Mouse (Mus musculus): ENCODE measurements around the gene Pfkfb1. TPM values are rescaled to one million over a fixed set of nuclear protein-coding genes. Genes with fewer than 3 reads are reported as not detected.
A peak's percentile ranks its signal among the peaks of the same experiment; 100 is the strongest.

Pfkfb1 gene
- polyA plus RNA-seq, 1 experiment from 2014 or later: 11.6 TPM

DNA sequence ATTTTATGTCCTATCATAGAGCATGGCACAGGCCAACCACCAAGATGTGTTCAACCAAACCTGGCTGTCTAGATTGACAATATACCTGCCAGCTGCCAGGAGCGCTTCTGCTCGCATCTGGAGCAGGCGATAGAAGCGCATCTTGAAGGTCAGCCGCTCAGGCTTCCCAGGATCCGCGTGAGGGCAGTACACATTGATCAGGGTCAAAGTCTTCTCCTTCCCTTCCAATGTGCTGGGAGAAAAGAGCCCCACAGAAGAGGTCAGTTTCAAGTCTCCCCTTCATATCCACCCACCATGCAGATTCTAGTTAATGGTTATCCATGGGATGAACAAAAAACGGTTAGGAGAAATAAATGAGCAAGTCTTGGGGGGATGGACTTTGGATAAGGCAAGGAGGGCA is 2.9 kb upstream of the Pfkfb1 start:
- ATAC-seq (ENCODE audit: low read depth): no peak
- no peaks in the 10 kb centered on the region for H3K9me3 ChIP-seq (replicated peaks; ENCODE audit: control insufficient read depth, low read length)
- H3K4me2 ChIP-seq (ENCODE audit: low read depth, low read length): no peak overlapping the region
- 87% methylated on average over 8 of the region's 8 CpGs for WGBS (ENCODE audit: insufficient replicate concordance)
- peaks cover 7% of the 10 kb centered on the region for H3K4me1 ChIP-seq (ENCODE audit: control insufficient read depth, low read depth, low read length)
- H3K9ac ChIP-seq (ENCODE audit: low read depth, low read length): no peak overlapping the region
- H3K36me3 ChIP-seq (ENCODE audit: control insufficient read depth, insufficient read depth): no peaks in the 10 kb centered on the region
- no peak overlapping the region for H3K4me3 ChIP-seq (ENCODE audit: low read depth, low read length)
- H3K27ac ChIP-seq (ENCODE audit: low read length): no peak overlapping the region
- H3K27me3 ChIP-seq (ENCODE audit: control insufficient read depth, insufficient read depth, low read depth, low read length): no peaks in the 10 kb centered on the region; the same call in 1 of the 2 replicates

DNA sequence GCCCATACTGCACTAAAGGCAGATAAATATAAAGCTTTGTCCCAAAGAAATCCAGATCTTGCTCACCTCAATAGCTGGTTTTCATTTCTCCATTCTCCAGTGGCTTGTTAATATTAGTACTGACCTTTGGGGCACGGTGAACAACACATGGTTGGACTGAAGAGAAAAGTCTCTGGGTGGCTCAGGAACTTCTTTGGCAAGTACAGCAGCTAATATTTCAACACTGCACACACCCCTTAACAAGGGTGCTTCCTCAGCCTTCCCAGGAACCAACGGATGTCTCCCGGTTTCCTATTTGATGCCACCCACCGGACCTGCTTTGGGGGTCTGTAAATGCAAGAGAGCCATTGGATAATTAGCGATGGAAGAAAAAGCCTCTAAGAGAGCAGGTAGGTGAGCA is 1.7 kb downstream of the Pfkfb1 start, which contains the start of gene Apex2:
Gene Apex2, minus strand, starts transcription at position 173 of the 400 bp plus-strand sequence.
- Histone ChIP-seq H3K36me3 (ENCODE audit: control insufficient read depth, insufficient read depth) (no peaks in the 10 kb centered on the region), H3K4me3 (ENCODE audit: low read depth, low read length) (peak within 1 kb of the TSS; percentile 71), H3K9me3 (replicated peaks; ENCODE audit: control insufficient read depth, low read length) (no peaks in the 10 kb centered on the region), H3K4me1 (ENCODE audit: control insufficient read depth, low read depth, low read length) (peaks cover 12% of the 10 kb centered on the region), H3K4me2 (ENCODE audit: low read depth, low read length) (peak within 1 kb of the TSS; percentile 71), H3K9ac (ENCODE audit: low read depth, low read length) (peak within 1 kb of the TSS; percentile 70), H3K27me3 (ENCODE audit: control insufficient read depth, insufficient read depth, low read depth, low read length) (no peaks in the 10 kb centered on the region; the same call in 1 of the 2 replicates), H3K27ac (ENCODE audit: low read length) (peak within 1 kb of the TSS; percentile 90)
- ATAC-seq (ENCODE audit: low read depth): no peak
- 67% methylated on average over 5 of the region's 5 CpGs for WGBS (ENCODE audit: insufficient replicate concordance)

DNA sequence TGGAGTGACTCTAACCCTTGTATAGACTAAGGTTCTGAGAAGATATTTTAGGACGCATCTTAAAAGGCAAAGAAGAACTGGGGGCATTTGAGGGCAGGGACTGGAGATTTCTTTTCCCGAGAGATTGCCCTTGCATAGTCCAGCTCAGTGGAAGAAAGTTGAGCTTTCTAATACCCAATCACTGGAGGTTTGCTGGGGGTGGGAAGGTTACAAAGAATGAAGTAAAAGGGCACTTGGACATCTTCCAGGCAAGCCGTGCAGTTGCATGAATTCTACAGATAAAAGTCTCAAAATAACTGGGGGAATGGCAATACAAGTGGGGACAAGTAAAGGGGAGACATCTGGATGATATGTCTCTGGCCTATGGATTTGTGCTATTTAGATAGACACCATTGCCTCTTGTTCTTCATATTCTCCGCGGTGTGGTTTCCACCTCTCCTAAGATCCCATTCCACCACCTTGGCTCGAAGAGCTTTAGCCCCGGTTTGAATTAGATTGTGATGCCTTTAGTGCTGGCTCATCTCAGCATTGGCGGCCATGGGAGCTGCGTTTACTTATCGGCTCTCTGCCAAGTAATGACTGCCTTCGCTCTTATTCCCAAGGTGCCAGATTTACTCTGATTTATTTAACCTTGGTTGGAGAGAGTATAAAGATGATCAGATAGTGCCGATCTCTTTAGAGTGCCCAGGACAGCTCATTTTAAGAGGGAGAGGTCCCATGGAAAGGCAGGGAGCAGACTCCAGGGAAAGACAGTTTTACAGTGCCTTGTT is 5.4 kb downstream of the Pfkfb1 start:
- no peaks in the 10 kb centered on the region for H3K9me3 ChIP-seq (replicated peaks; ENCODE audit: control insufficient read depth, low read length)
- H3K36me3 ChIP-seq (ENCODE audit: control insufficient read depth, insufficient read depth): no peaks in the 10 kb centered on the region
- ATAC-seq (ENCODE audit: low read depth): no peak
- H3K4me2 ChIP-seq (ENCODE audit: low read depth, low read length): no peak overlapping the region
- no peak overlapping the region for H3K4me3 ChIP-seq (ENCODE audit: low read depth, low read length)
- peaks cover 20% of the 10 kb centered on the region for H3K4me1 ChIP-seq (ENCODE audit: control insufficient read depth, low read depth, low read length)
- H3K27me3 ChIP-seq (ENCODE audit: control insufficient read depth, insufficient read depth, low read depth, low read length): no peaks in the 10 kb centered on the region; the same call in 1 of the 2 replicates
- no peak overlapping the region for H3K27ac ChIP-seq (ENCODE audit: low read length)
- 74% methylated on average over 12 of the region's 12 CpGs for WGBS (ENCODE audit: insufficient replicate concordance)
- H3K9ac ChIP-seq (ENCODE audit: low read depth, low read length): no peak overlapping the region

DNA sequence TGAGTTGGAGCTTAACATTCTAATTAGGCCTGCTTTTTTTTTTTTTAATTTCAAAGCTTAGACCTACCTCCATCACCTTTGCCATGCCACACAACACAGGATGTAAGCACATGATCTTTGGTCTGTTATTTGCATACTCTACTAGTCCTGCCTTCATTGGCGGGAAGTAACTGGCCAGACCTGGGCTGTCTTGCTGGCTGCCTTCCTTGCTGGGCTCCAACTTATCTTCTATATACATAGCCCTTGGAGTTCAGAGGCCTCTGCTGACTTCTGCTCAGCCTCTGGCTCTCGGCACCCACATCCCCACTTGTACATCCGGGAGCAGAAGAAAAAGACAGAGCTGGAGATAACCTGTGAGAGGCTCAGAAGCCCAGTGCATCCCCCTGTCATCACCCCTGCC is 6.1 kb downstream of the Pfkfb1 start:
- no peak overlapping the region for H3K4me2 ChIP-seq (ENCODE audit: low read depth, low read length)
- H3K4me1 ChIP-seq (ENCODE audit: control insufficient read depth, low read depth, low read length): peaks cover 13% of the 10 kb centered on the region
- no peaks in the 10 kb centered on the region for H3K36me3 ChIP-seq (ENCODE audit: control insufficient read depth, insufficient read depth)
- H3K9ac ChIP-seq (ENCODE audit: low read depth, low read length): no peak overlapping the region; the same call in 1 of the 2 replicates
- H3K9me3 ChIP-seq (replicated peaks; ENCODE audit: control insufficient read depth, low read length): no peaks in the 10 kb centered on the region
- 56% methylated on average over 3 of the region's 3 CpGs for WGBS (ENCODE audit: insufficient replicate concordance)
- H3K4me3 ChIP-seq (ENCODE audit: low read depth, low read length): no peak overlapping the region
- H3K27ac ChIP-seq (ENCODE audit: low read length): no peak overlapping the region; the same call in 1 of the 2 replicates
- ATAC-seq (ENCODE audit: low read depth): 0 out of 2 replicates have a peak, but pooled peaks have one; percentile 22
- H3K27me3 ChIP-seq (ENCODE audit: control insufficient read depth, insufficient read depth, low read depth, low read length): no peaks in the 10 kb centered on the region; the same call in 1 of the 2 replicates

DNA sequence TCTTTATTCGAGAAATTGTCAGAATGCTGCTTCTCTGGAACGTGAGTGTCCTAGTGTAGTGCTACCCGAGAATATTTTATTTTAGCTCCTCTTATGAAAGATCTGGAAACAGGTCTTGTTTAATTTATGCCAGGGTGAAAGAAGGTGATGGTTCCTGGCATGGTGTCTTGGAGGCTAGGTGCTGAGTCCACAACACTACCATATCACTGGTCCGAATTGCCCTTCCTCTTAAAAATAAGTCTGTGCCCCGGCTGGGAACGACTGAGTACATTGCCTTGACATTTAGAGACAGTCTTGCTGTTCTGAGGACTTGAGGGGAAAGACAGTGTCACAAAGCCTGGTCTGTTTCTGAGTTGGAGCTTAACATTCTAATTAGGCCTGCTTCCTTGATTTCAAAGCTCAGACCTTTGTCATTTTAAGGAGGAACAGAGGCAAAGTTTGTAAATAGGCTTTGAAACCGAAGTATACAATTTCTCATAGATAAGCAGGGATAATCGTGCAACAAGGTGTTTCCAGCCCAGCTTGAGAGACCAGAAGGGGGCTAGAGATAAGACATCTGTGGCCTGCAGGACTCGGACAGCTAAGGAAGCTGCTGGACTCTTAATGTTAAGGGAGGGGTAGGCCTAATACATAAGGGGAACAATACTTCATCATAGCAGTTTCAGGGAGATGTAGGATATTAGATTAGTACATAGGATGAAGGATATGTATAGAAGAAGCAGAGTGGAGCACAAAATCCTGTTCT is 7.2 kb downstream of the Pfkfb1 start:
- 46% methylated on average over 9 of the region's 9 CpGs for WGBS (ENCODE audit: insufficient replicate concordance)
- peak overlapping the region; percentile 66; the same call in 1 of the 2 replicates for H3K27ac ChIP-seq (ENCODE audit: low read length)
- peaks cover 13% of the 10 kb centered on the region for H3K4me1 ChIP-seq (ENCODE audit: control insufficient read depth, low read depth, low read length)
- no peaks in the 10 kb centered on the region; the same call in 1 of the 2 replicates for H3K27me3 ChIP-seq (ENCODE audit: control insufficient read depth, insufficient read depth, low read depth, low read length)
- H3K36me3 ChIP-seq (ENCODE audit: control insufficient read depth, insufficient read depth): no peaks in the 10 kb centered on the region
- peak; percentile 87 for ATAC-seq (ENCODE audit: low read depth)
- peak overlapping the region; percentile 38 for H3K4me2 ChIP-seq (ENCODE audit: low read depth, low read length)
- no peak overlapping the region for H3K4me3 ChIP-seq (ENCODE audit: low read depth, low read length)
- no peaks in the 10 kb centered on the region for H3K9me3 ChIP-seq (replicated peaks; ENCODE audit: control insufficient read depth, low read length)
- peak overlapping the region; percentile 21; the same call in 1 of the 2 replicates for H3K9ac ChIP-seq (ENCODE audit: low read depth, low read length)

DNA sequence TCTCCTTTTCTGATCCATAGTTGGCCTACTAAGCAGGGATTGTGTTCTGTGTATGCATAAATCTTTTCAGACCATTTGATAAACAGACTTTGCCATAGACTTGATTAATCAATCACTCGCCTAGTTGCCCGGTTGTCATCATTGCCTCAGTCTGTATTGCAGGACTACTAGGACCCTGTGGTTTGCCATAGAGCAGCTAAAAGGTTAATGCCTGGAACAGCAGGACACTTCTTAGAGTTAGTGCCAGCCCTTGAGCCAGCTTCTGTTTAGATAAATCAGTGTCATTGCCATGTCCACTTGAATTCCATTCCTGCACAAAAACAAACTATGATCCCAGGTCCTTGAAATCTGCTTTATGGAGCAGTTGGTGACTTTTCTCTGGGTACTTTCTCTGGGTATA is 10.9 kb downstream of the Pfkfb1 start:
- H3K4me1 ChIP-seq (ENCODE audit: control insufficient read depth, low read depth, low read length): peaks cover 13% of the 10 kb centered on the region
- H3K36me3 ChIP-seq (ENCODE audit: control insufficient read depth, insufficient read depth): no peaks in the 10 kb centered on the region
- H3K9me3 ChIP-seq (replicated peaks; ENCODE audit: control insufficient read depth, low read length): no peaks in the 10 kb centered on the region
- no peak overlapping the region for H3K9ac ChIP-seq (ENCODE audit: low read depth, low read length)
- no peak overlapping the region for H3K4me2 ChIP-seq (ENCODE audit: low read depth, low read length)
- no peak for ATAC-seq (ENCODE audit: low read depth)
- H3K4me3 ChIP-seq (ENCODE audit: low read depth, low read length): no peak overlapping the region
- H3K27me3 ChIP-seq (ENCODE audit: control insufficient read depth, insufficient read depth, low read depth, low read length): no peaks in the 10 kb centered on the region; the same call in 1 of the 2 replicates
- H3K27ac ChIP-seq (ENCODE audit: low read length): no peak overlapping the region
- 61% methylated on average over 2 of the region's 2 CpGs for WGBS (ENCODE audit: insufficient replicate concordance)

DNA sequence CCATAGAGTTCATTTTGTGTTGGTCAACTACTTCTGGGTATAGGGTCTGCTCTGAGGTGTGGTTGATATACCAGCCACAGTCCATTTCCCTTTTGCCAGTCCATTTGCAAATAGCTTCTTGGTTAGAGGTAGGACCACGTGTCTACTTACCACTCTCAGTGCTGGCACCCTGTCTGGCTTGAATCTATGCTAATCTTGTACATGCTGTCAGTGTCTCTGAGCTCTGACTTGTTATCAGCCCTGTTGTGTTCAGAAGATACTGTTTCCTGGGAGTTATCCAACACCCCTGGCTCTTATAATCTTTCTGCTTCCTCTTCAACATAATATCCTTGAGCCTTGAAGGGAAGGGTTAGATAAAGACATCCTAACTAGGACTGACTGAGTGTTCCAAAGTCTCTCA is 48.4 kb downstream of the Pfkfb1 start:
- no peak overlapping the region for H3K4me2 ChIP-seq (ENCODE audit: low read depth, low read length)
- H3K4me3 ChIP-seq (ENCODE audit: low read depth, low read length): no peak overlapping the region
- no peaks in the 10 kb centered on the region for H3K9me3 ChIP-seq (replicated peaks; ENCODE audit: control insufficient read depth, low read length)
- no peak overlapping the region for H3K27ac ChIP-seq (ENCODE audit: low read length)
- 26% methylated on average over 1 of the region's 1 CpGs for WGBS (ENCODE audit: insufficient replicate concordance)
- H3K36me3 ChIP-seq (ENCODE audit: control insufficient read depth, insufficient read depth): no peaks in the 10 kb centered on the region
- H3K9ac ChIP-seq (ENCODE audit: low read depth, low read length): no peak overlapping the region
- peak; percentile 53 for ATAC-seq (ENCODE audit: low read depth)
- no peaks in the 10 kb centered on the region for H3K4me1 ChIP-seq (ENCODE audit: control insufficient read depth, low read depth, low read length)
- H3K27me3 ChIP-seq (ENCODE audit: control insufficient read depth, insufficient read depth, low read depth, low read length): no peaks in the 10 kb centered on the region

DNA sequence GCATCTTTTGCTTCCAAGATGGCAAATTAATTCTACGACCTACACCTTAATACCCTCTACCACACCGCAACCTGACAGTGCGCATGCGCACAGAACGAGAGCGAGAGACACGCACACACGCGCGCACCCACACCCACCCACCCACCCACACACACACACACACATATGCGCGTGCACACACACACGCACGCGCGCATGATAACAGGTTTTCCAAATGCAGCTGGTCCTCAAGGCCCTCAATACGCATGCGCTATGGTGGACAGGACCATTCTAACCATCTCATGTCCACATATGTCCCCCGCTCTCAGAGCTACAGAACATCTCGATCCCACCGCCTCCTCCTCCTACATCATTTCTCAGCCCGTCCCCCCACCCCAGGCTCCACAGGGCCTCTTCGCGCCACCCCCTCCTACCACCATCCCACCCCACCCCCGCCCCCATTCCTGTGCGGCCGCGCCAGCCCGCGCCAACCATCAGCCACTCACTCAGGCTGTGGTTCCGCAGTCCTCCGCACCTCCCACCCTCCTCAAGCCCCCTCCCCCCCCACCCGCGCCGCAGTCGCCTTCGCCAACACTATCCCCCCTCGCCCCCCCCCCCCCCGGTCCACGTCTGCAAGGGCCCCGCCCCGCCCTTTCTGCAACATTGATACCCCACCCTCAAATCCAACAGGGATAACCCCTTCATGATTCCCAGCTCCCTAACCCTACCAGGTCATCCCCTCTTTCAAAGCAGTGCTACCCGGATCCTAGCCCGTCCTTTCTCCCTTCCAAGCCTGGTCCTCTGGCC is 68.3 kb downstream of the Pfkfb1 start:
- H3K36me3 ChIP-seq (ENCODE audit: control insufficient read depth, insufficient read depth): no peaks in the 10 kb centered on the region

More for the DNA sequence above, 68.3 kb downstream of the Pfkfb1 start:
- Histone ChIP-seq H3K4me1 (ENCODE audit: control insufficient read depth, low read depth, low read length) (no peaks in the 10 kb centered on the region), H3K27me3 (ENCODE audit: control insufficient read depth, insufficient read depth, low read depth, low read length) (peaks cover 23% of the 10 kb centered on the region), H3K9ac (ENCODE audit: low read depth, low read length) (no peak overlapping the region), H3K4me2 (ENCODE audit: low read depth, low read length) (0 out of 2 replicates have a peak overlapping the region, but pooled peaks have one; percentile 37), H3K27ac (ENCODE audit: low read length) (no peak overlapping the region), H3K9me3 (replicated peaks; ENCODE audit: control insufficient read depth, low read length) (no peaks in the 10 kb centered on the region), H3K4me3 (ENCODE audit: low read depth, low read length) (peak overlapping the region; percentile 24)
- 45% methylated on average over 30 of the region's 44 CpGs for WGBS (ENCODE audit: insufficient replicate concordance)
- no peak for ATAC-seq (ENCODE audit: low read depth)
